Mouse (Mus musculus) large intestine, adult 2 months (tissue): ENCODE results near the gene Ikbip. TPM values are rescaled to one million over a fixed set of nuclear protein-coding genes. Genes with fewer than 3 reads are reported as not detected.

ENCODE experiments used
- DNase-seq: peaks from one replicate; pipeline ENCODE4 v3.0.0-alpha.2; 2012; ENCODE audit warnings: low read depth, low spot score
- WGBS: fragments of 180-500 bp; shearing (Covaris S2); methylation state at CpG from one replicate; pipeline ENCODE4 v1.1.7; 2018; 5-methylcytosine and 5-hydroxymethylcytosine counted together
- polyA plus RNA-seq: library from polyadenylated mRNA; depleted of rRNA; stranded (reverse); fragments of >200 nt; gene quantifications from 2 replicates; pipeline ENCODE4 v1.2.3, GENCODE M21; 2012

The Ikbip gene
- polyA plus RNA-seq, 1 experiment, result 2.7 TPM

DNA sequence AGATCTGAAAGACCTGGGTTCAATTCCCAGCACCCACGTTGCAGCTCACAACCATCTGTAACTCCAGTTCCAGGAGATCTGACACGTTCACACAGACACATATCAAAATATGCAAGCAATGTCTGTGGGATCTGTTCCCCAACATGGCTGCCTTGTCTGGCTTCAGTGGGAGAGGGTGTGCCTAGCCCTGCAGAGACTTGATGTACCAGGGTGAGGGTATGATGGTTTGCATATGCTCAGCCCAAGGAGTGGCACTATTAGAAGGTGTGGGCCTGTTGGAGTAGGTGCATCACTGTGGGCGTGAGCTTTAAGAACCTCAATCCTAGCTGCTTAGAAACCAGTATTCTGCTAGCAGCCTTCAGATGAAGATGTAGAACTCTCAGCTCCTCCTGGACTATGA lies 23.2 kb downstream of the Ikbip start:
- WGBS, result 85% methylated on average over 3 of the region's 3 CpGs

GRCm38 (mm10) chr10:91109841-91110240 lies 27.1 kb downstream of the Ikbip start:
- no peak for DNase-seq
- 77% methylated on average over 4 of the region's 4 CpGs for WGBS

More for the DNA sequence above, 23.2 kb downstream of the Ikbip start:
- DNase-seq, result no peak

GRCm38 (mm10) chr10:91116958-91117357 lies 34.2 kb downstream of the Ikbip start:
- DNase-seq, result no peak
- 93% methylated on average over 12 of the region's 12 CpGs for WGBS

GRCm38 (mm10) chr10:91122646-91123045 lies 39.9 kb downstream of the Ikbip start:
- no peak for DNase-seq
- WGBS, result 7% methylated on average over 6 of the region's 6 CpGs

DNA sequence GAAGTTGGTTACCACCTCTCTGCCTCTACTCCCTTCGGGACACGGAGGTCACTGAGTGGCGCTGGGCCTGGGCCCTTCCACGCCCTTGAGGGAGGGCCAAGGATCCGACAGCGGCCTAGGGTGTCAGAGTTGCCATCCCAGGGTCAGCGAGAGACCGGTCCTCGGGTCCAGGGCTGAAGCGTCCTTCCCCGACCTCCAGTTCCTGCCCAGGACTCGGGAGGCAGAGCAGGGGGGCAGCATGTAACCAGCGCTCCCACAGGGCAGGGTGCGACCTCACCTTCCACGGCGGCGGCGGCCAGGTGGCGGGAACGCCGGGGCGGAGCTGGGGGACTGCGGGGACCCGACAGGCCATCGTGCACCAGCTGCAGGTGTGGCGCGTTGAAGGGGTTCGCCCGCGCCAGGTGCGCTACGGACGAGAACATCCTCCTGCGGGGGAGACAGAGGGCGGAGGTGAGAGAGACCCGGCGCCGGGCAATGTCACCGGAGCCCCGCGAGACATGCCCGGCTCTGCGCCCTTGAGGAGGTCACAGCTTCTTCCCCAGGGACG lies 40.6 kb downstream of the Ikbip start:
- DNase-seq, result no peak
- WGBS, result under 1% methylated on average over 44 of the region's 44 CpGs

DNA sequence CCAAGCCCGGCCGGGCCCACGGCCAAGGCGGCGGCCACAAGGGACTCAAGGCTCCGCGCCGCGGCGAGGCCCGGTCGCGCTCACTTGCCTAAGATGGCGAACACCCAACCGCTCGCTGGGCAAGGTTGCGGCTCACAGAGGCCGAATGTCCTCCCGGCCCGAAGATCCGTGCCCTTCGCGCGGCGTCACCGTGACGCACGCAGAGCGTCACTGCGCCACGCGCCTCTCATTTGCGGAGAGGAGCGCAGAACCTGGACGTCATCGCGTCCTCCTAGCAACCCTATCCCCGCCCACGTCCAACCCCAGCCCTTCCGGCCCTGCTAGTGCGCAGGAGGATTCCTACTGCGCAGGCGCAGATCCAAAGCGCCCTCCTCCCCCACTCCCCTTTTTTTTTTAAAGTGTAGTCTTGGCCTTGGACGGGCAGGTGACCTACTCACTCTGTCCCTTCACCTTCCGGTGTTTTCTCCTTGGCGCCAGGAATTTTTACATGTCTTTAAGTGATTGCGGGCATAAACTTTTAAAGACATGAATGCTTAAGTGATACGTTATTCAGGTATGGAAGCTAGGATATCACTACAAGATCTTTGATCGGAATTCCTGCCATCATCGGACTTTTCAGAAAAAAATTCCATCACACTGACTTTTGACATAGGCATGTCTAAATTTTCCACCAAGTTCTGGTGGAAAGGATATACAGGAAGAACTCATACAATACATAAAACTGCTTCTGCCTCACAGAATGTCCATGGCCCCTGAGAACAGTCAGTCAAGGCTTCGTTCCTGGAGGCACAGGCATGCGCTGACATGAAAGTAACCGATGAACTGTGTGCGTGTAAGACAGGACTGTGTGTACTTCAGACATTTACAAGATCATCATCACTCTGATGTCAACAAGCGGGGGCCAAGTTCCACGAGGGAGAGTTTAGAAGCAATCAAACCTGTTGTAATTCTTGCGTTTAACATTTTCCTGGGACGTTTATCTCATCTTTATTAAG lies 41.4 kb downstream of the Ikbip start, which contains the start of gene Slc25a3:
TSS of gene Slc25a3 (minus strand) at position 232 of the 995 bp plus-strand sequence.
- 3% methylated on average over 59 of the region's 59 CpGs for WGBS
- DNase-seq, result peak; percentile 92

DNA sequence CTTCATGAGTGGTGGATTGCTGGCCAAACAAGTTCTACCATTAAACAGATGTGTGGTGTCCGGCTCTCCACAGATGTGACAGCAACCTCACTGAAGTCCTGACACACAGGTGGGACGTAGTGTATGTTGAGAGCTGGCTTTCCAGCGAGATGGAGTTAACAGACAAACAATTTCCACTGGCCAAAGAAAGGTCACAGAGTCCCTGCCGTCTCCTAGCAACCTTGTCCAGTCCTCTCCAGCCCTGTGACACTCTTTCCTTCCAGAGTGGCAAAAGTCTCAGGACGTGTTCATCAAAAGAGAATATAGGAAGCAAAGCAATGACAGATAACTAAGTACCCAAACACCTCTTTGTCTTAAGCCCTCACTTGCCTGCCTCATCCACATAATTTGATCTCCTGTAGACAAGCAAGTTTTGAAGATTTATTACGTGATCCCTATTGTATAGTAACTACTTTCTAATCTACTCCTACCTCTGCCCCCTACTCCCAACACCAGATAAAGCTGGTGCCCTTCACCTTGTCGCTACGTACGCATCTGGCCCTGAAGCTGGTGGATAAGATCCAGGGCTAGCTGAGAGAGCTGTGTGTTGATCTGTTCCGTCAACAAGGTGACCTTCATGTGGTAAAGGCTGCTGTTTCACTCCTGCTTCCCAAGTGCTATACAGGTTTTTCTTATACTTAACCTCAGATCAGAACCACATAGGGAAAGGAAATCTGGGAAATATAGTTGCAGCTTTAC lies 44.0 kb downstream of the Ikbip start:
- WGBS, result 85% methylated on average over 10 of the region's 10 CpGs
- DNase-seq, result no peak

GRCm38 (mm10) chr10:91127395-91127794 lies 44.7 kb downstream of the Ikbip start:
- 29% methylated on average over 2 of the region's 2 CpGs for WGBS
- DNase-seq, result no peak

DNA sequence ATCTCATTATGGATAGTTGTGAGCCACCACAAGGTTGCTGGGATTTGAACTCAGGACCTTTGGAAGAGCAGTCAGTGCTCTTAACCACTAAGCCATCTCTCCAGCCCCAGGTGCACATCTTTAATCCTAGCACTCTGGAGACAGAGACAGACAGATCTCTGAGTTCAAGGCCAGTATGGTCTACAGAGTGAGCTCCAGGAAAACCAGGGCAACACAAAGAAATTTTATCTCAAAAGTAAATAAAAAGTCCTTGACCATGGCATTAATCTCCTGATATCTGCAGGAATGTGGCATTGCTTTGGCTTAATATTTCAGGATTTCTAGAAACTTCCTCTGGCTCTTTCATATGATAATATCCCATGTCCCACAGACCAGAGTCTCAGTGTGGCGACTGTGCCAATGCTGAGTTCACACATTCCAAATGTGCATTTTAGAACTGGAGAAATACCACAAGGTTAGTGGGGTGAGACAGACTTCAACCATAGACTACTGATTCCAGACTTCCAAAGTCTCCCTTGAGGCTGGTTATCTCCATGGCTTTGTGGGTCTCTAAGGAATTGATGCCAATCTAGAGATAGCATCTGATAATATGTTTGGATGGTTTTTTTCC lies 45.9 kb downstream of the Ikbip start:
- WGBS, result 83% methylated on average over 1 of the region's 1 CpGs
- DNase-seq, result no peak

GRCm38 (mm10) chr10:91130792-91131191 lies 48.1 kb downstream of the Ikbip start:
- DNase-seq, result no peak
- 97% methylated on average over 3 of the region's 3 CpGs for WGBS

GRCm38 (mm10) chr10:91131565-91131964 lies 48.8 kb downstream of the Ikbip start:
- 37% methylated on average over 1 of the region's 1 CpGs for WGBS
- peak; percentile 75 for DNase-seq

- 95% methylated on average over 7 of the region's 7 CpGs for WGBS
- no peak for DNase-seq
Measured at GRCm38 (mm10) chr10:91135302-91135972, 52.7 kb downstream of the Ikbip start.

DNA sequence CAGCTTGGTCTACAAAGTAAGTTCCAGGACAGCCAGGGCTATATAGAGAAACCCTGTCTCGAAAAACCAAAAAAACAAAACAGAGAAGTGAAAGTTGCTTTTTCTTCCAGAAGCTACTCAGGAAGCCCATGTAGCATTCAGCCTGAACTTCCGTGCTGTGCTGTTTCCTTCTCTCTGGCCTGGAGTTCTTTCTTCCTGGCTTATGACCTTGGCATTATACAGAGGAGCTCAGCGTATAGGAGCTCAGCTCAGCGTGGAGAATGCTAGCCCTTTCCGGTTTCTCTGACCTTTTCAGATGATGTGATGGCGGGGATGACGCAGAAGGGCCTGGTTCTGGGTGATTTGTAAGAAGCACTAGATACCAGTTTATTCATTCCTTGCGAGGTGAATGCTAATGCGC lies 54.7 kb downstream of the Ikbip start:
- WGBS, result 86% methylated on average over 9 of the region's 9 CpGs
- DNase-seq, result no peak

- no peak for DNase-seq
- 64% methylated on average over 3 of the region's 3 CpGs for WGBS
Measured at GRCm38 (mm10) chr10:91138317-91138716, 55.6 kb downstream of the Ikbip start.

GRCm38 (mm10) chr10:91139148-91139766 lies 56.5 kb downstream of the Ikbip start:
- 88% methylated on average over 14 of the region's 14 CpGs for WGBS
- DNase-seq, result no peak

DNA sequence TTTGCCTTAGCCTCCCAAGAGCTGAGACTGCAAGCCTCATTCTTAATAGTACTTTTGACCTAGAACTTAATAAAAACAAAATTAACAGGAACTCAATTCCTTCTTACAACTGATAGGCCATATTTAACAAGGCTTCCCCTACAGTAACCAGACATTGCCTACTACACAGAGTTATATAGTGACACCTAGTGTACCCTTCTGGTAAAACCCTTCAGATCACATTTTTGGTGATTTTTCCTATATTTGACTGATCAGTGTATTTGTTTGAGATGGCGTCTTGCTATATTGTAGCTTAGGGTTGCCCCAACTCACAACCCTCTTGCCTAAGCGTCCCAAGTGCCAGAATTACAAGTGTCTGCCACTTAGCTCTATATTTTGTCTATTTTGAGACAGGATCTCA lies 58.8 kb downstream of the Ikbip start:
- no peak for DNase-seq
- 21% methylated on average over 2 of the region's 2 CpGs for WGBS

DNA sequence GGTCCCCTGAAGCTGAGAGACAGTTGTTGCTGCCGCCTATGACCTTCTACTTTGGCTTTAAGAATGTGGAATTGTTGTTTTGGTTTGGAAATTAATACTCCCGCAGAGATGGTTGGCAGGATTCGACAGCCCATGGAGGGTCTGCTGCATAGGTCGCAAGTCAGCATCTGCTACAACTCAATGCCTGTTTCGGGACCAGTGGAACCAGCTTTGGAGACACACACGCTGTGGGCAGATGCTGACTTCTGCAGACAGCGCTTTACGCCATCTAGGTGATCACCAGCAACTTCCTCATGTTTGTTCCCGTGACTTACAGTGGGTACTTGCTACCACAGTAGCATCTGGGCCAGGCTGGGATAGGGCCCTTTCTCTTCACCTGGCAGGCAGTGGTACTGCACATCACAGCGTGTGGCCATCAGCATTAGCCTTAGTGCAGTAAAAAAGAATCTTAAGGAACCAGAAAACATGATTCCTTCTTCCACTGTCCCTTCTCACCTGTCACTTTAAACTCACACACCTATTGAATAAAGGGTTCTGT lies 60.0 kb downstream of the Ikbip start:
- DNase-seq, result no peak
- WGBS, result 62% methylated on average over 10 of the region's 10 CpGs

- 53% methylated on average over 18 of the region's 18 CpGs for WGBS
- DNase-seq, result no peak
Measured at GRCm38 (mm10) chr10:91143313-91144230, 60.8 kb downstream of the Ikbip start.
